Mouse (Mus musculus) layer of hippocampus, adult 9-10 months (tissue): ENCODE results near the gene Spint5.

ENCODE experiments used
- DNase-seq: peaks from one replicate; pipeline ENCODE4 v3.0.0; 2022; ENCODE audit warnings: low spot score

Gene Spint5

DNA sequence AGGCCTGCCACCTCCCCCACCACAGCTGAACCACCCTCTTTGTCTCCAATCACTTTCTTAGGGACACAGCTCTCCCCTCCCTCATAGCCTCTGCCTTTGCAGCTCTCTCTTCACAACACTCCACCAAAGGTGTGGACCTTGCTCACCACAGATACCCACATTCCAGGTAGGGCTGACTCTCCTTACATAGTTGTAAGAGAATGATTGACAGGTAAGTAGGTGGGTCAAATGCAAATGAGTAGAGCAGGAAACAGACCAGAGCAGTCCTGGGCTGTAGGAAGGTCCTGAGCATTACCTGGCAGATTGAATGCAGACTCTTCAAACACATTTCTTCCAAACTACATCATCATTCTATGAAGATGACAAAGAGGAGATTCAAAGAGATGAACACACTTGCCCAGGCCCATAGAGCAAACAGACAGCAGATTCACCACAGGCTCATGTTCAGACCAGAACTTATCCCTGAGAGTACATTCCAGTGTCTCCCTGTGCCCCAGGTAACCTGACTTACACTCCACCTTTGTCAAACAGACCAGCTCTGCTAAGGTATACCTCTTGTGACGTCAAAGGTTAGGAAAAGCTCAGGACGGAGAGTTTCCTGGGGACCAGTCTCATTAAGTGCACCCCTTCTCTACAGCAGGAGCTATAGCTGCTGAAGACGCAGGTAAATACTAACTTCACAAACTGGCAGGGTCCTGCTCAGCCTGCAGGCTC is 22.4 kb downstream of the Spint5 start:
- no peak for DNase-seq

DNA sequence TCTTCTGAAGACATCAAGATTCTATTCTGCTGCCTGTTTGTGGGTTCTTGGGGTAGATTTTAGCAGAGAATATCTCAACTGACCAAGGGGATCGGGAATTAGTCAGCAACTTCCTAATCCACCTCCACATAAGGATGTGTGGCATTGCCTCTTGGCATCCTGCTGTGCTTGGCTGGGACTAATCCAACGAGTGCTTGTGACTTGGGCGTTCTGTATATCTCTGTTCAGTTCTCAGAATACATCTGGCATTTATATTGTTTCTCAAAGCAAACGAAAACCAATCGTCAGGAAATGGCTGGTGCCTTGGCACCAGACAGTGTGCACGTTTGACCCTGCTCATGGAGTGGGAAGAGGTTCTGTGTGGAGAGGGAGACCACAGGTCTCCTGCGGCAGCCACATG is 24.8 kb downstream of the Spint5 start:
- no peak for DNase-seq

DNA sequence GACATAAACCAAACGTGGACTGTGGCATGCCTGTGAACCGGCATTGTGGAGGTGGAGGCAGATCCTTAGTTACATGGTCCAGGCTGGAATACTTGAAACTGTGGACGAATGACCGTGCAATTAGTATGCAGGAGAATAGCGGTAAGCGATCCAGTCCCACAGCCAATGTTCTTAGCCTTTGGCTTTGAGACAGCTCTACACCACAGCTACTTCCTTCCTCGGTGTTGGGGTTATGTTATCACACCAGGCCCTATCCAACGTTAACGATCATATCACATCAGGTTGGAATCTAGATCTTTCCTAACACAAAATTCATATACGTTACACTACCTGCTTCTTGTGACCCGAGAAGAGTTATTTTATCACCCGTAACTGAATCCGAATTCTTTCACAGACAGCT is 29.9 kb downstream of the Spint5 start:
- no peak for DNase-seq

DNA sequence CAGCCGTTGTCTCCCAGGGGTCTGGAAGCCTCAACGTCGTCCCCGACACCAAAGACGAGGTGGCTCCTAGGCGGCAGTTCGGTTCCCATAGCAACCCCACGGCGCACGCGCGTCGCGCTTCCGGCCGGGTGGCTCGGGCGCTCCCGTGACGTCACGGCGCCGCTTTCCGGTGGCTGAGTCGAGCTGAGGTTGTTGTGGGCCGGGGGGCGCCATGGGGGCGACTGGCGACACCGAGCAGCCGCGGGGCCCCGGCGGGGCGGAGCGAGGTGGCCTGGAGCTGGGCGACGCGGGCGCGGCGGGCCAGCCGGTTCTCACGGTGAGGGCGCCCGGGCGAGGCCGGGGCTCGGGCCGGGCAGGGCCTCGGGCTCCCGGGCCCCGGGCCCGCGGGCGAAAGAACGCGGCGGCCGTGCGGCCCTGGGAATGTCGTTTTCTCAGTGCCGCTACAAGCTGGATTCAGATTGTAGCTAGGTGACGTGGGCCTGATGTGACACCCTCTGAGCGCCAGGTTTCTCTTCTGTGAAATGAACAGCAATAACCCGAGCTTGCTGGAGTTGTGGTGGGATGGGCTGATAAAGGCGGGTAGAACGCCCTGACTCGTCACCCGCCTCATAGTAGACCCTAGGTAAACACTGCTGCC is 30.9 kb downstream of the Spint5 start, which contains the start of the genes Wfdc3 and Dnttip1:
Gene Wfdc3, minus strand, starts transcription at position 89 of the 637 bp plus-strand sequence.
Gene Dnttip1, plus strand, starts transcription at position 141 of the 637 bp plus-strand sequence.
- DNase-seq: peak; percentile 71

DNA sequence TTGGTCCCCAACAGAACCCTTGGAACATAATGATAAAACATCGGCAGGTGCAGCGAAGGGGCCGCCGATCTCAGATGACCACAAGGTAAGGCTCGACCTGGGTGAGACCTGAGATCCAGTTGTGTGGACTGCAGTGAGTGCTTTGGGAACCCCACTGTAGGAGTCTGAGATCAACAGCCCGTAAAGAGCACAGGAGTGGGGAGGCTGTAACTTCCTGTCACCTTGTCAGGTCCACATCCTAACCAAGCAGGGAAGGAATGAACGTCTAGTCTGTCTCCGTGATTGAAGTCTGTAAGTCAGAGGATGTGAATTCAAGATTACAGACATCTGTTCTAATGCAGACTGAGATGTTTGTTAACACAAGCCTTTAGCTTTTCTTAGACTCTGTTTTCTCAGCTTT is 31.6 kb downstream of the Spint5 start:
- no peak for DNase-seq

DNA sequence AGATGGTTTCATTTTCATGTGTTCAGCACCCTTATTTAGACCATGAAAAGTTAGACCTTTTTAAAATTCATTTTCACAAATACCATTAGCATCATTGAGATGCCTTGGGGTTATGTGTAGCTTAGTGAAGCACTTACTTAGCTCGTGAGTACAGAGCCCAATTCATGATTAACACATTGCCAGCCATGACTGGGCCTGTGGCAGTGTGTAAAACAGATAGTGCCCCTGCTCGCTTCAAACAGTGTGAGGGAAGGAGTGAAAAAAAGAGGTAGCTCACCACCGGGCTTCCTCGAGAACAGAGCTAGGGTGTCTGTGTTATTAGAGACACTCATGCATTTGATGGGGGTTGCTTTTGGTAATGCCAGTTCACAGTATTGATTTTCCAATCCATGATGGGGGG is 33.1 kb downstream of the Spint5 start:
- no peak for DNase-seq

DNA sequence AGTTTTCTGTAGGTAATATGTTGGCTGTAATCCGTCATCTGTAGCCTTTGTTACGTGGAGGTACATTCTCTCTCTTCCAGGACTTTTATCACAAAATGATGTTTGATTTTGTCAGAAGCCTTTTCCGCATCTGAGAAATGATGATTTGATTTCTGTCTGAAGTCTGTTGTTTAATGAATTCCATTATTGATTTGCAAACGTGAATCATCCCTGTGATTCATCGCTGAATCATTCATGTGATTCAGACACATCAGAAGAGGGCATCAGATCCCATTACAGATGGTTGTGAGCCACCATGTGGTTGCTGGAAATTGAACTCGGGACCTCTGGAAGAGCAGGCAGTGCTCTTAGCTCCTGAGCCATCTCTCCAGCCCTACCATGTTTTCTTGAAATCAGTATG is 33.9 kb downstream of the Spint5 start:
- DNase-seq: no peak

DNA sequence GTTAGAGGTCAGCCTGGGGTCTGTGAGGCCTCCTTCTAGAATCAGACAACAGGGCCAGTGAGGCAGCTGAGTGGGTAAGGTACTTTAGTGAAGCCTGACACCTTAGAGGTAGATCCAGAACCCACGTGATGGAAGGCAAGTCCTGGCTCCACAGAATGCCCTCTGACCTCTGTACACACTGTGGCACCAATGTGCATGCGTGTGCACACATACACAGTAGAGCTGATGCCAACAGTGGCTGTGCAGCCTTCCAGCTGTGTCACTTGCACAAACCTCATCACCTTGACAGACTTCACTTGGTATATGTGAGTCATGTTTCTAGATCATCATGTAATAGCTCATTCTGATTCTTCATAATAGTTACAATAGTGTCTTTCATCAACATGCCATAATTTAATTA is 37.3 kb downstream of the Spint5 start:
- DNase-seq: no peak

DNA sequence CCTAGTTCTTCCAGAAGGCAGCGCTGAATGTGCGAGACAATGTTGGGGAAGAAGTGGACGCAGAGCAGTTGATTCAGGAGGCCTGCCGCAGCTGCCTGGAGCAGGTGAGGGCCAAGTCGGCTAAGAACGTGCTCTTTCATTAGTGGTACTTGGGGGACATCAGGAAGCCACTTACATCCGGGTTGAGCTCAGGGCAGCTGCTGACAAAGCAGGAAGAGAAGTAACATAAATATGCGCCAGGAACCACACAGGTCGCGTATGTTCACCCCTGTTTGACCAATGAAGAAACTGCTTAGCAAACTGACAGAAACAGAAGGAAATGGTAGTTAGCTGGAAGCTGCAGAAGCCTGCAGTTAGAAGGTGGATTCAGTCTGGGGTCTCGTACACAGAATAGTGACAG is 39.0 kb downstream of the Spint5 start:
- no peak for DNase-seq

DNA sequence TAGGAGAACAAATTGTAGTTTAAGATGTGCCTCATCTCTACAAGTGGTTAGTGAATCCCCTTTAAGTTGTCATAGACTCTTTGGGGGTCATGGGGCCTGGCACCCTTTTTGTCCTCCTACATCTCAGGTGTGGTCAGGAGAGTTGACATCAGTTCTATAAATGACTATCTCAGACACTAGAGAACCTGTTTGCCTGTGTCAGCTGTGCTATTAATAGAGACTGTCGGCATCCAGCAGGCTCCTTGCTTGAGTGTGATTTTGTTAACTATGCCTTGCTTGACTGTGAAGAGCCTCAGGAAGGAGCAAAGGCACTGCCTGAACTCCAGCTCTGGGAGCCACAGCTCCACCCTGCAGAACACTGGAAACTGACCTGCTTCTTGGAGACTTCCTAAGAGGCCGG is 39.7 kb downstream of the Spint5 start:
- DNase-seq: no peak

DNA sequence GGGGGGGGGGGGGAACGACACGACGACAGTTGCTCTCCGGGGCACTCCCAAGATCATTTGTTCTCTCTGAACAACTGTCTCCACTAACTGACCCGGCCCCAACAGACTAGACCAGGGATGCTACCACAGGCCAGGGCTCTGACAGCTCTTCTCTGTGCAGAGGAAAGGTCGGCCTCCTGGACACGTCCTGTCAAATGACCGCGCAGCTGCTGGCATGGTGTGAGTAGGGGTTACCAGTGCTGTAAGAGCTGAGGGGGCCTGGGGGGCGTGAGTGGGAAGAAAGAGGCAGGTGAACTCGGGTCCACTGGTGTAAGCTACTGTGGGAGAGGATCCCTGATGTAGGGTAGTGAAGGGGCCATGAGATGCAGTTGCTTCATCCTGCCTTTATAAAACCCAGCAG is 42.7 kb downstream of the Spint5 start:
- no peak for DNase-seq

DNA sequence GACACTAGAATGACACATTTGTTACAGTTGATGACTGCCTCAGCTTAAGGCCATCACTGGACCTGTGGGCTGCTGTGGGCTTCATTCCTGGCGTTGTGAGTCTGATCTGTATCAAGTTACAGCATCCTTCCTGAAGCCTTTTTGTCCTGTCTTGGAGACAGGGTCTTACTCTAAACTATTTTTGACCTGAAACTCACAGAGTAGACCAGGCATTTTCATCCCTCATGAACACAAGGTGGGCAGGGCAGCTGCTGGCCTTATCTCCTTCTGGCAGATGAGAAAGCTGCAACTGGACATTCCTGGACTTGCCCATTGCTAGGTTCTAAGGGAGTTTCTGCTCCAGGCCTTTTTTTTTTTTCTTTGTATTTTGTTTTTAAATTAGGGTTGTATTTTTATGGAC is 43.6 kb downstream of the Spint5 start:
- no peak for DNase-seq

DNA sequence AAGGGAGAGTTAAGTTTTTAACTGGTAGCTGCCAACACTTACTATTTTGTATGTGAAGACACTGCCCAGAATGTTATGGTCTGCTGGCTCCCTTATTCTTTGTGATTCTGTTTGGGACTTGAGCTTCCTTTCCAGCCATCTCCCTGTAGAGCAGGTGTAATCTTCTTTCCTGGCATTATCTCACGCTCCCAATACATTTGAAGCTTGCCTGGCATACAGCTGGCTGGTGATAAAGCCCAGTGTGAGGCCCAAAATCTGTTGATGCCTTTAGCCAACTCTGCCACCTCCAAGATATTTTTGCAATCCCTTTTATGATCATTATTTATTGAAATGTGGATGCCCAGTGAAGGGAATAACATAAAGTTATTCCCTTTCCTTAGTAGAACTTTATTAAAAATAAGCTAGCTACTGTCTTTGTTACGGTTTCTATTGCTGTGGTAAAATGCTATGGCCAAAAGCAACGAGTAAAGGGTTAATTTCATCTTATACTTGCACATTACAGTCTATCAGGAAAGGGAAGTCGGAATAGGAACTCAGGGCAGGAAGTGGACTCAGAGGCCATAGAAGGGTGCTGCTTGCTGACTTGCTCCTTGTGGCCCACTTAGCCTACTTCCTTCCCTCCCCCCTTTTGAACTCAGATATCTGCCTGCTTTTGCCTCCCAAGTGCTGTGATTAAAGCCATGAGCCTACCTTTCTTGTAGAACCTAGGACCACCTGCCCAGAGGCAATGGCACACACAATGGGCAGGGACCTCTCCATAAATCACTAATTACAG is 45.1 kb downstream of the Spint5 start:
- DNase-seq: no peak

DNA sequence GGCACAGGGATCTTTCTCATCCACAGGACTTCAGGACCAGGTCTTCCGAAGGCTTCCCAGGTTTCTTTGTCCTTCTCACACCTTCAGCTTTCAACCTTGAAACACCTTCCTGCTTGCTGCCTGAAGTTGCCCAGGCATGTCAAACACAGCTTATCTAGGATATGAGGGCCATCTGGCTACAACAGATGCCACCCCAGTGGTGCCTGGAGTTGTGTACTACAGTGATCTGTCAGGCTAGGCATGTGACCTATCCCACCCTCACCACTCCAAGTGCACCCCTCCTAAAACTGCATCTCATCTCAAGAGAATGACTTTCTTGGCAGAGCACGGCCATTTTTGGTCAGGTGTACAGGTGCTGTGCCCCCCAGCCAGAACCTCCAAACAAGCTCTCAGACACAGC is 46.4 kb downstream of the Spint5 start:
- DNase-seq: no peak

DNA sequence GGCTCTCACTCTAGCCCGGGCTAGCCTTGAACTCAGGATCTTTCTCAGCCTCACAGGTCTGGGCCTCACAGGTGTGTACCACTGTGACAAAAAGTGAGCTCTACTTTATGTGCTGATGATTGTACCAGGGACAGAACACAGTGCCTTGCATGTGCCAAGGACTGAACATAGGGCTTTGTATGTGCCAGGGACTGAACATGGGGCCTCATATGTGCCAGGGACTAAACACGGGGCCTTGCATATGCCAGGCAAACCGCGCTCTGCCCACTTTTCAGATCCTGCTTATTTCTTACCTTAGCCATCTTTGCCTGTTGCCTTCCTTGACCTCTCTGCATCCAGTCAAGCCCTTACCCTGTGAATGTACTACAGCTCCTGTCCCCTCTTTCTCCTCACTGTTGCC is 46.9 kb downstream of the Spint5 start:
- DNase-seq: no peak

DNA sequence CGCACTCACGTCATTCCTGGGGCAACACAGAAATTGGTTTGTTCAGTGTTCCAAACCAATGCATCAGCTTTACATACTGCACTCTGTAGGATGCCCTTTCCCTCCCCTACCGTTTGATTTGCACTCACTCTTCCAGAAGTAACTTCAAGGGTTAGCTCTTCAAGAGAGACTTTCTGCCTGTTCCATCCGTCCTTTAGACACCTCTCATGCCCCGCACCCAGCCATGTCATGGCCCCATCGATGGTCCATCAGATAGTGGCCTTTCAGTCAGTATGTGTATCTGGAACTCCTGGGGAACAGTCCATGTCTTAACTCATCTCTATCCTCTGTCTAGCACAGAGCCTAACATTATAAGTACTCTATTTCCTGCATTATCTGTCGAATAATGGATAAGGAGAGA is 47.5 kb downstream of the Spint5 start:
- no peak for DNase-seq

DNA sequence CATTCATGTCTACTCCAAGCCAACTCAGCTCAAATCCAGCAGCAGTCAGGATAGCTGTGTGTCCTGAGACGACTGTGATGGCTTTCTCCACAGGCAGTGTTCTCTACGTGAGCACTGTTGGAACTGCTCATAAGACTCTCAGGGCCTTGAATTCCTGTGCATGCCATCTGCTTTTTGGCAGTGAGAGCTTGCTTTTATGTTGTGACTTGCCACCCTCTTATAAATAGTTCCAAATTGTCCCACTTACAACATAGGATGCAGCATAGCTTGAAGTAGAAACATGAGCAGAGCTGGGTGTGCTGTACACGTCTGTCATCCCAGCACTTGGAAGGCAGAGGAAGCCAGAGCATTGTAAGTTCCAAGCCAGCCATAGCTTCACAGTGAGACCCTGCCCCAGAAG is 50.7 kb downstream of the Spint5 start:
- no peak for DNase-seq
